Mouse (Mus musculus) frontal cortex, postnatal 10 days (tissue): ENCODE results near the gene Jak1.

Source experiments
- DNase-seq, 2 experiments: peaks; one replicate each; pipeline ENCODE4 v3.0.0; 2022; ENCODE audit warnings: low spot score in 2 of 2, mixed read lengths in 1 of 2

The Jak1 gene

GRCm38 (mm10) chr4:101192241-101192976 lies 72.7 kb downstream of the Jak1 start:
- no peak for DNase-seq

- no peak for DNase-seq
Observed at GRCm38 (mm10) chr4:101187381-101187780, 77.7 kb downstream of the Jak1 start.

GRCm38 (mm10) chr4:101186591-101186990 lies 78.5 kb downstream of the Jak1 start:
- no peak for DNase-seq

- DNase-seq: no peak
Observed at GRCm38 (mm10) chr4:101185216-101185615, 79.9 kb downstream of the Jak1 start.

GRCm38 (mm10) chr4:101182603-101183011 lies 82.5 kb downstream of the Jak1 start:
- DNase-seq: no peak

- no peak for DNase-seq
Observed at GRCm38 (mm10) chr4:101180681-101181080, 84.4 kb downstream of the Jak1 start.

GRCm38 (mm10) chr4:101179836-101180235 lies 85.2 kb downstream of the Jak1 start:
- no peak for DNase-seq

- no peak for DNase-seq
Observed at GRCm38 (mm10) chr4:101179076-101179475, 86.0 kb downstream of the Jak1 start.

GRCm38 (mm10) chr4:101177796-101178195 lies 87.3 kb downstream of the Jak1 start:
- DNase-seq: no peak

- DNase-seq: no peak
Observed at GRCm38 (mm10) chr4:101176123-101176522, 89.0 kb downstream of the Jak1 start.

GRCm38 (mm10) chr4:101174916-101175625 lies 90.0 kb downstream of the Jak1 start:
- no peak for DNase-seq

GRCm38 (mm10) chr4:101172738-101173137 lies 92.3 kb downstream of the Jak1 start:
- DNase-seq: no peak

GRCm38 (mm10) chr4:101168189-101168778 lies 96.8 kb downstream of the Jak1 start:
- DNase-seq: peak in 1 of 2 experiments; percentile 25

- no peak for DNase-seq
Observed at GRCm38 (mm10) chr4:101167777-101168176, 97.3 kb downstream of the Jak1 start.

- no peak for DNase-seq
Observed at GRCm38 (mm10) chr4:101165776-101166175, 99.3 kb downstream of the Jak1 start.

- DNase-seq: no peak
Observed at GRCm38 (mm10) chr4:101164673-101165072, 100.4 kb downstream of the Jak1 start.

GRCm38 (mm10) chr4:101164189-101164588 lies 100.9 kb downstream of the Jak1 start:
- no peak for DNase-seq

GRCm38 (mm10) chr4:101160821-101161220 lies 104.3 kb downstream of the Jak1 start:
- no peak for DNase-seq

- no peak for DNase-seq
Observed at GRCm38 (mm10) chr4:101159191-101159764, 105.8 kb downstream of the Jak1 start.

- no peak for DNase-seq
Observed at GRCm38 (mm10) chr4:101158282-101158681, 106.8 kb downstream of the Jak1 start.

GRCm38 (mm10) chr4:101157476-101157875 lies 107.6 kb downstream of the Jak1 start:
- DNase-seq: no peak

- no peak for DNase-seq
Observed at GRCm38 (mm10) chr4:101155541-101155940, 109.5 kb downstream of the Jak1 start.
